Mouse (Mus musculus): ENCODE results near the gene 1700010B08Rik. TPM values are rescaled to one million over a fixed set of nuclear protein-coding genes. Genes with fewer than 3 reads are reported as not detected.
A peak's percentile ranks its signal among the peaks of the same experiment; 100 is the strongest.
"Not testable (repeated sequence)": the region's sequence is repeated elsewhere in the genome, so short reads cannot be mapped to it uniquely, and the experiment has no call there.

The 1700010B08Rik gene
- 402 and 430 TPM in 2 replicates for polyA plus RNA-seq (2012; rRNA removed)

GRCm38 (mm10) chr2:173719115-173719514 lies at the start of gene 1700010B08Rik:
Gene 1700010B08Rik (plus strand): TSS chr2:173719415.
- peak; percentile 44 for TF ChIP-seq POLR2A (IDR thresholded peaks at IDR 0.05; ENCODE audit: control insufficient read depth, low read depth, low read length)
- not testable (repeated sequence) for H3K36me3 ChIP-seq (ENCODE audit: control insufficient read depth, insufficient read depth, low read length); H3K27me3 ChIP-seq (ENCODE audit: control insufficient read depth, insufficient read depth, low read length)
- Histone ChIP-seq H3K4me3 (ENCODE audit: control insufficient read depth, low read depth, low read length) (peak within 1 kb of the TSS; percentile 91), H3K4me1 (ENCODE audit: control insufficient read depth, insufficient read depth, low read length) (peaks cover 20% of the 10 kb centered on the region), H3K27ac (ENCODE audit: control insufficient read depth, insufficient read depth, low read depth, low read length) (peak within 1 kb of the TSS; percentile 97)

- Histone ChIP-seq H3K27me3 (ENCODE audit: control insufficient read depth, insufficient read depth, low read length) (no peaks in the 10 kb centered on the region), H3K4me3 (ENCODE audit: control insufficient read depth, low read depth, low read length) (no peak overlapping the region), H3K36me3 (ENCODE audit: control insufficient read depth, insufficient read depth, low read length) (no peaks in the 10 kb centered on the region; the same call in 1 of the 2 replicates), H3K4me1 (ENCODE audit: control insufficient read depth, insufficient read depth, low read length) (no peaks in the 10 kb centered on the region), H3K27ac (ENCODE audit: control insufficient read depth, insufficient read depth, low read depth, low read length) (no peak overlapping the region)
- no peak for TF ChIP-seq CTCF (IDR thresholded peaks at IDR 0.05; ENCODE audit: control insufficient read depth, insufficient read depth, insufficient replicate concordance, low read depth, low read length)
- TF ChIP-seq POLR2A (IDR thresholded peaks at IDR 0.05; ENCODE audit: control insufficient read depth, low read depth, low read length) = no peak
These were observed 46.8 kb upstream of the 1700010B08Rik start for GRCm38 (mm10) chr2:173672328-173672896.

- Histone ChIP-seq H3K27ac (ENCODE audit: control insufficient read depth, insufficient read depth, low read depth, low read length) (no peak overlapping the region), H3K4me3 (ENCODE audit: control insufficient read depth, low read depth, low read length) (no peak overlapping the region), H3K36me3 (ENCODE audit: control insufficient read depth, insufficient read depth, low read length) (no peaks in the 10 kb centered on the region), H3K4me1 (ENCODE audit: control insufficient read depth, insufficient read depth, low read length) (no peaks in the 10 kb centered on the region), H3K27me3 (ENCODE audit: control insufficient read depth, insufficient read depth, low read length) (no peaks in the 10 kb centered on the region)
- TF ChIP-seq POLR2A (IDR thresholded peaks at IDR 0.05; ENCODE audit: control insufficient read depth, low read depth, low read length) (no peak), CTCF (IDR thresholded peaks at IDR 0.05; ENCODE audit: control insufficient read depth, insufficient read depth, insufficient replicate concordance, low read depth, low read length) (no peak)
These were observed 45.7 kb upstream of the 1700010B08Rik start for GRCm38 (mm10) chr2:173673469-173673868.

- no peaks in the 10 kb centered on the region for H3K4me1 ChIP-seq (ENCODE audit: control insufficient read depth, insufficient read depth, low read length)
- TF ChIP-seq POLR2A (IDR thresholded peaks at IDR 0.05; ENCODE audit: control insufficient read depth, low read depth, low read length) = no peak
- no peak for TF ChIP-seq CTCF (IDR thresholded peaks at IDR 0.05; ENCODE audit: control insufficient read depth, insufficient read depth, insufficient replicate concordance, low read depth, low read length)
- no peak overlapping the region for H3K4me3 ChIP-seq (ENCODE audit: control insufficient read depth, low read depth, low read length)
- H3K36me3 ChIP-seq (ENCODE audit: control insufficient read depth, insufficient read depth, low read length) = no peaks in the 10 kb centered on the region; the same call in 1 of the 2 replicates
- no peak overlapping the region for H3K27ac ChIP-seq (ENCODE audit: control insufficient read depth, insufficient read depth, low read depth, low read length)
- no peaks in the 10 kb centered on the region for H3K27me3 ChIP-seq (ENCODE audit: control insufficient read depth, insufficient read depth, low read length)
These were observed 40.6 kb upstream of the 1700010B08Rik start for GRCm38 (mm10) chr2:173678593-173678992.

GRCm38 (mm10) chr2:173679217-173679616 lies 40.0 kb upstream of the 1700010B08Rik start:
- Histone ChIP-seq H3K4me3 (ENCODE audit: control insufficient read depth, low read depth, low read length) (no peak overlapping the region), H3K27me3 (ENCODE audit: control insufficient read depth, insufficient read depth, low read length) (no peaks in the 10 kb centered on the region), H3K27ac (ENCODE audit: control insufficient read depth, insufficient read depth, low read depth, low read length) (no peak overlapping the region), H3K4me1 (ENCODE audit: control insufficient read depth, insufficient read depth, low read length) (no peaks in the 10 kb centered on the region), H3K36me3 (ENCODE audit: control insufficient read depth, insufficient read depth, low read length) (no peaks in the 10 kb centered on the region; the same call in 1 of the 2 replicates)
- no peak for TF ChIP-seq CTCF (IDR thresholded peaks at IDR 0.05; ENCODE audit: control insufficient read depth, insufficient read depth, insufficient replicate concordance, low read depth, low read length)
- no peak for TF ChIP-seq POLR2A (IDR thresholded peaks at IDR 0.05; ENCODE audit: control insufficient read depth, low read depth, low read length)

GRCm38 (mm10) chr2:173680153-173680552 lies 39.1 kb upstream of the 1700010B08Rik start:
- H3K36me3 ChIP-seq (ENCODE audit: control insufficient read depth, insufficient read depth, low read length) = no peaks in the 10 kb centered on the region; the same call in 1 of the 2 replicates
- no peaks in the 10 kb centered on the region for H3K4me1 ChIP-seq (ENCODE audit: control insufficient read depth, insufficient read depth, low read length)
- peak overlapping the region; percentile 35 for H3K4me3 ChIP-seq (ENCODE audit: control insufficient read depth, low read depth, low read length)
- no peak overlapping the region for H3K27ac ChIP-seq (ENCODE audit: control insufficient read depth, insufficient read depth, low read depth, low read length)
- no peaks in the 10 kb centered on the region for H3K27me3 ChIP-seq (ENCODE audit: control insufficient read depth, insufficient read depth, low read length)
- TF ChIP-seq POLR2A (IDR thresholded peaks at IDR 0.05; ENCODE audit: control insufficient read depth, low read depth, low read length) = no peak
- no peak for TF ChIP-seq CTCF (IDR thresholded peaks at IDR 0.05; ENCODE audit: control insufficient read depth, insufficient read depth, insufficient replicate concordance, low read depth, low read length)

- no peak for TF ChIP-seq CTCF (IDR thresholded peaks at IDR 0.05; ENCODE audit: control insufficient read depth, insufficient read depth, insufficient replicate concordance, low read depth, low read length)
- no peak for TF ChIP-seq POLR2A (IDR thresholded peaks at IDR 0.05; ENCODE audit: control insufficient read depth, low read depth, low read length)
- Histone ChIP-seq H3K27ac (ENCODE audit: control insufficient read depth, insufficient read depth, low read depth, low read length) (no peak overlapping the region), H3K4me3 (ENCODE audit: control insufficient read depth, low read depth, low read length) (no peak overlapping the region), H3K36me3 (ENCODE audit: control insufficient read depth, insufficient read depth, low read length) (no peaks in the 10 kb centered on the region; the same call in 1 of the 2 replicates), H3K4me1 (ENCODE audit: control insufficient read depth, insufficient read depth, low read length) (no peaks in the 10 kb centered on the region), H3K27me3 (ENCODE audit: control insufficient read depth, insufficient read depth, low read length) (no peaks in the 10 kb centered on the region)
These were observed 36.4 kb upstream of the 1700010B08Rik start for GRCm38 (mm10) chr2:173682773-173683172.

Data from testis, adult 2 months (tissue).